Mouse (Mus musculus) hematopoietic stem cell, adult 5-6 weeks (primary cell): Measurements from ENCODE around the gene Cdca3. TPM values are rescaled to one million over a fixed set of nuclear protein-coding genes. Genes with fewer than 3 reads are reported as not detected.

ENCODE experiments used
- total RNA-seq: library from RNA; stranded (forward); fragments of 172-1452, 232-1000 nt; gene quantifications from 2 replicates; pipeline ENCODE4 v1.2.3, GENCODE M21; 2017

Cdca3 gene
- total RNA-seq, 1 experiment from 2014 or later, result 98.2 TPM

Other genes starting within 250 kb of the Cdca3 start
- gene C1s2, start 193.5 kb upstream of the Cdca3 start, total RNA-seq, result not detected in 2 replicates
- gene Lpcat3, start 166.5 kb upstream of the Cdca3 start, total RNA-seq, result 28.5 and 29.6 TPM in 2 replicates
- gene Emg1, start 117.4 kb upstream of the Cdca3 start, total RNA-seq, result 160 and 203 TPM in 2 replicates
- gene Phb2, start 117.2 kb upstream of the Cdca3 start, total RNA-seq, result 252 and 265 TPM in 2 replicates
- 476 and 523 TPM in 2 replicates for gene Ptpn6, start 90.8 kb upstream of the Cdca3 start, total RNA-seq
- 189 and 215 TPM in 2 replicates for gene Grcc10, start 88.2 kb upstream of the Cdca3 start, total RNA-seq
- not detected in 2 replicates for gene Gm45234, start 73.5 kb upstream of the Cdca3 start, total RNA-seq
- 5.9 and 6.0 TPM in 2 replicates for gene Atn1, start 73.0 kb upstream of the Cdca3 start, total RNA-seq
- 2.6 and 5.6 TPM in 2 replicates for gene Eno2, start 59.9 kb upstream of the Cdca3 start, total RNA-seq
- 1.1 and 3.3 TPM in 2 replicates for gene Lrrc23, start 49.8 kb upstream of the Cdca3 start, total RNA-seq
- gene Spsb2, start 20.9 kb upstream of the Cdca3 start, total RNA-seq, result 5.3 and 11.0 TPM in 2 replicates
- 193 and 201 TPM in 2 replicates for gene Tpi1, start 15.3 kb upstream of the Cdca3 start, total RNA-seq
- gene Usp5, start 63 bp upstream of the Cdca3 start, total RNA-seq, result 55.3 and 78.1 TPM in 2 replicates
- gene Gnb3, start 10.7 kb downstream of the Cdca3 start, total RNA-seq, result not detected in 2 replicates
- gene P3h3, start 28.2 kb downstream of the Cdca3 start, total RNA-seq, result 14.5 and 24.3 TPM in 2 replicates
- 0.15 TPM in 1 of 2 replicates, not detected in the other for gene Gpr162, start 34.4 kb downstream of the Cdca3 start, total RNA-seq
- 5.8 and 10.0 TPM in 2 replicates for gene Cd4, start 58.7 kb downstream of the Cdca3 start, total RNA-seq
- gene Lag3, start 82.2 kb downstream of the Cdca3 start, total RNA-seq, result 3.8 and 9.1 TPM in 2 replicates
- 121 and 123 TPM in 2 replicates for gene Ptms, start 90.6 kb downstream of the Cdca3 start, total RNA-seq
- 54.2 and 67.4 TPM in 2 replicates for gene Mlf2, start 101.8 kb downstream of the Cdca3 start, total RNA-seq
- gene Cops7a, start 136.0 kb downstream of the Cdca3 start, total RNA-seq, result 41.6 and 51.1 TPM in 2 replicates
- not detected in 2 replicates for gene Pianp, start 167.1 kb downstream of the Cdca3 start, total RNA-seq
- gene Zfp384, start 179.6 kb downstream of the Cdca3 start, total RNA-seq, result 29.0 and 29.2 TPM in 2 replicates
- 92.9 and 101 TPM in 2 replicates for gene Ing4, start 210.2 kb downstream of the Cdca3 start, total RNA-seq
- gene Acrbp, start 220.1 kb downstream of the Cdca3 start, total RNA-seq, result 7.6 and 7.8 TPM in 2 replicates
- 8.0 and 8.8 TPM in 2 replicates for gene Lpar5, start 238.4 kb downstream of the Cdca3 start, total RNA-seq